Mouse (Mus musculus): ENCODE results near the gene Wnk3. TPM values are rescaled to one million over a fixed set of nuclear protein-coding genes. Genes with fewer than 3 reads are reported as not detected.
"Not testable (repeated sequence)": the region's sequence is repeated elsewhere in the genome, so short reads cannot be mapped to it uniquely, and the experiment has no call there.

The Wnk3 gene
- polyA plus RNA-seq (2014; fragmentation: Nextera tagmentation; extraction: Ambion mirVana), result 1.3 and 1.7 TPM in 2 replicates

- Histone ChIP-seq H3K4me3 (ENCODE audit: low read depth, low read length) (no peak within 1 kb of the TSS), H3K9me3 (ENCODE audit: control insufficient read depth, low read length) (no peaks in the 10 kb centered on the region), H3K4me1 (replicated peaks; ENCODE audit: control insufficient read depth, insufficient read depth, low read length) (no peaks in the 10 kb centered on the region), H3K36me3 (ENCODE audit: control insufficient read depth, insufficient read depth, low read length) (no peaks in the 10 kb centered on the region), H3K9ac (ENCODE audit: low read depth, low read length) (no peak within 1 kb of the TSS), H3K27ac (ENCODE audit: low read depth, low read length) (no peak within 1 kb of the TSS), H3K4me2 (no peak within 1 kb of the TSS), H3K27me3 (replicated peaks; ENCODE audit: control insufficient read depth, insufficient read depth, low read length) (no peaks in the 10 kb centered on the region)
- ATAC-seq (replicated peaks; ENCODE audit: low FRiP score), result no peak
- WGBS, result 85% methylated on average over 2 of the region's 2 CpGs
- no peak for DNase-seq (ENCODE audit: low spot score)
Observed at GRCm38 (mm10) chrX:151197778-151198177, at the start of gene Wnk3. Gene Wnk3 (plus strand): TSS chrX:151198078.

GRCm38 (mm10) chrX:151158414-151158813 lies 39.5 kb upstream of the Wnk3 start:
- Histone ChIP-seq H3K4me3 (ENCODE audit: low read depth, low read length) (no peak overlapping the region), H3K9ac (ENCODE audit: low read depth, low read length) (no peak overlapping the region), H3K4me1 (replicated peaks; ENCODE audit: control insufficient read depth, insufficient read depth, low read length) (no peaks in the 10 kb centered on the region), H3K4me2 (no peak overlapping the region), H3K27me3 (replicated peaks; ENCODE audit: control insufficient read depth, insufficient read depth, low read length) (no peaks in the 10 kb centered on the region; the same call in none of the 2 replicates), H3K36me3 (ENCODE audit: control insufficient read depth, insufficient read depth, low read length) (no peaks in the 10 kb centered on the region), H3K27ac (ENCODE audit: low read depth, low read length) (no peak overlapping the region), H3K9me3 (ENCODE audit: control insufficient read depth, low read length) (no peaks in the 10 kb centered on the region)
- DNase-seq (ENCODE audit: low spot score) (no peak), ATAC-seq (replicated peaks; ENCODE audit: low FRiP score) (peak; percentile 54; the same call in 1 of the 2 replicates)
- 45% methylated on average over 6 of the region's 6 CpGs for WGBS

- no peaks in the 10 kb centered on the region; the same call in 1 of the 2 replicates for H3K4me1 ChIP-seq (replicated peaks; ENCODE audit: control insufficient read depth, insufficient read depth, low read length)
- peak overlapping the region; percentile 47 for H3K4me3 ChIP-seq (ENCODE audit: low read depth, low read length)
- 19% methylated on average over 25 of the region's 25 CpGs for WGBS
- DNase-seq (ENCODE audit: low spot score) (peak; percentile 41), ATAC-seq (replicated peaks; ENCODE audit: low FRiP score) (peak; percentile 48)
- H3K27ac ChIP-seq (ENCODE audit: low read depth, low read length), result no peak overlapping the region
- no peaks in the 10 kb centered on the region for H3K36me3 ChIP-seq (ENCODE audit: control insufficient read depth, insufficient read depth, low read length)
- H3K9me3 ChIP-seq (ENCODE audit: control insufficient read depth, low read length), result no peaks in the 10 kb centered on the region
- peaks cover 24% of the 10 kb centered on the region for H3K27me3 ChIP-seq (replicated peaks; ENCODE audit: control insufficient read depth, insufficient read depth, low read length)
- H3K9ac ChIP-seq (ENCODE audit: low read depth, low read length), result no peak overlapping the region
- peak overlapping the region; percentile 66 for H3K4me2 ChIP-seq
Observed at GRCm38 (mm10) chrX:151168438-151169131, 29.3 kb upstream of the Wnk3 start.

- Histone ChIP-seq H3K4me2 (peak overlapping the region; percentile 66), H3K27ac (ENCODE audit: low read depth, low read length) (no peak overlapping the region), H3K4me1 (replicated peaks; ENCODE audit: control insufficient read depth, insufficient read depth, low read length) (no peaks in the 10 kb centered on the region; the same call in 1 of the 2 replicates), H3K9me3 (ENCODE audit: control insufficient read depth, low read length) (no peaks in the 10 kb centered on the region), H3K36me3 (ENCODE audit: control insufficient read depth, insufficient read depth, low read length) (no peaks in the 10 kb centered on the region), H3K27me3 (replicated peaks; ENCODE audit: control insufficient read depth, insufficient read depth, low read length) (peaks cover 24% of the 10 kb centered on the region), H3K4me3 (ENCODE audit: low read depth, low read length) (peak overlapping the region; percentile 47), H3K9ac (ENCODE audit: low read depth, low read length) (no peak overlapping the region)
- WGBS, result 7% methylated on average over 44 of the region's 58 CpGs
- peak; percentile 66 for DNase-seq (ENCODE audit: low spot score)
- peak; percentile 77 for ATAC-seq (replicated peaks; ENCODE audit: low FRiP score)
Observed at GRCm38 (mm10) chrX:151169261-151169961, 28.5 kb upstream of the Wnk3 start.

- ATAC-seq (replicated peaks; ENCODE audit: low FRiP score); H3K4me1 ChIP-seq (replicated peaks; ENCODE audit: control insufficient read depth, insufficient read depth, low read length); H3K4me3 ChIP-seq (ENCODE audit: low read depth, low read length); DNase-seq (ENCODE audit: low spot score); H3K4me2 ChIP-seq; H3K9me3 ChIP-seq (ENCODE audit: control insufficient read depth, low read length); H3K27ac ChIP-seq (ENCODE audit: low read depth, low read length); H3K9ac ChIP-seq (ENCODE audit: low read depth, low read length); H3K36me3 ChIP-seq (ENCODE audit: control insufficient read depth, insufficient read depth, low read length): not testable (repeated sequence)
- peaks cover 24% of the 10 kb centered on the region for H3K27me3 ChIP-seq (replicated peaks; ENCODE audit: control insufficient read depth, insufficient read depth, low read length)
- WGBS, result 71% methylated on average over 3 of the region's 3 CpGs
Observed at GRCm38 (mm10) chrX:151173134-151173533, 24.7 kb upstream of the Wnk3 start.

GRCm38 (mm10) chrX:151298329-151298728 lies 100.5 kb downstream of the Wnk3 start:
- no peaks in the 10 kb centered on the region for H3K9me3 ChIP-seq (ENCODE audit: control insufficient read depth, low read length)
- H3K9ac ChIP-seq (ENCODE audit: low read depth, low read length), result no peak overlapping the region
- no peaks in the 10 kb centered on the region for H3K4me1 ChIP-seq (replicated peaks; ENCODE audit: control insufficient read depth, insufficient read depth, low read length)
- no peak for DNase-seq (ENCODE audit: low spot score)
- no peak overlapping the region for H3K4me3 ChIP-seq (ENCODE audit: low read depth, low read length)
- no peak overlapping the region for H3K4me2 ChIP-seq
- no peak for ATAC-seq (replicated peaks; ENCODE audit: low FRiP score)
- H3K36me3 ChIP-seq (ENCODE audit: control insufficient read depth, insufficient read depth, low read length), result no peaks in the 10 kb centered on the region
- 0 out of 2 replicates have a peak, but pooled peaks cover under 1% of the 10 kb centered on the region for H3K27me3 ChIP-seq (replicated peaks; ENCODE audit: control insufficient read depth, insufficient read depth, low read length)
- no peak overlapping the region for H3K27ac ChIP-seq (ENCODE audit: low read depth, low read length)

GRCm38 (mm10) chrX:151313732-151314131 lies 115.9 kb downstream of the Wnk3 start:
- DNase-seq (ENCODE audit: low spot score), result no peak

GRCm38 (mm10) chrX:151333615-151334014 lies 135.7 kb downstream of the Wnk3 start:
- no peaks in the 10 kb centered on the region for H3K9me3 ChIP-seq (ENCODE audit: control insufficient read depth, low read length)
- DNase-seq (ENCODE audit: low spot score) (no peak), ATAC-seq (replicated peaks; ENCODE audit: low FRiP score) (peak; percentile 51; the same call in 1 of the 2 replicates)
- no peaks in the 10 kb centered on the region for H3K36me3 ChIP-seq (ENCODE audit: control insufficient read depth, insufficient read depth, low read length)
- 65% methylated on average over 2 of the region's 2 CpGs for WGBS
- H3K4me1 ChIP-seq (replicated peaks; ENCODE audit: control insufficient read depth, insufficient read depth, low read length), result no peaks in the 10 kb centered on the region
- no peak overlapping the region for H3K27ac ChIP-seq (ENCODE audit: low read depth, low read length)
- H3K9ac ChIP-seq (ENCODE audit: low read depth, low read length), result no peak overlapping the region
- H3K4me2 ChIP-seq, result no peak overlapping the region
- peaks cover 8% of the 10 kb centered on the region for H3K27me3 ChIP-seq (replicated peaks; ENCODE audit: control insufficient read depth, insufficient read depth, low read length)
- no peak overlapping the region for H3K4me3 ChIP-seq (ENCODE audit: low read depth, low read length)

More at GRCm38 (mm10) chrX:151313732-151314131, 115.9 kb downstream of the Wnk3 start:
- 78% methylated on average over 4 of the region's 4 CpGs for WGBS
- Histone ChIP-seq H3K36me3 (ENCODE audit: control insufficient read depth, insufficient read depth, low read length) (no peaks in the 10 kb centered on the region), H3K4me1 (replicated peaks; ENCODE audit: control insufficient read depth, insufficient read depth, low read length) (no peaks in the 10 kb centered on the region), H3K4me3 (ENCODE audit: low read depth, low read length) (no peak overlapping the region), H3K27ac (ENCODE audit: low read depth, low read length) (no peak overlapping the region), H3K4me2 (no peak overlapping the region), H3K27me3 (replicated peaks; ENCODE audit: control insufficient read depth, insufficient read depth, low read length) (peaks cover 3% of the 10 kb centered on the region; the same call in 1 of the 2 replicates), H3K9me3 (ENCODE audit: control insufficient read depth, low read length) (no peaks in the 10 kb centered on the region), H3K9ac (ENCODE audit: low read depth, low read length) (no peak overlapping the region)
- no peak for ATAC-seq (replicated peaks; ENCODE audit: low FRiP score)

All from liver, embryonic 11.5 days (tissue).